Mouse (Mus musculus) limb, embryonic 12.5 days (tissue): ENCODE results near the gene Rbm38. TPM values are rescaled to one million over a fixed set of nuclear protein-coding genes. Genes with fewer than 3 reads are reported as not detected.

ENCODE experiments used
- ATAC-seq: fragments of 200-750 bp; cut with Nextera tagmentation; 2 replicates; pipeline ENCODE4 v1.8.0; 2017; ENCODE audit warnings: low read depth, moderate TSS enrichment; ENCODE audit not compliant: insufficient number of reproducible peaks, insufficient read depth, low FRiP score, low TSS enrichment
- H3K27ac ChIP-seq: fragments of 300-500 bp; sonication (generic); 2 replicates; pipeline ENCODE4 v1.5.1; 2016; ENCODE audit warnings: mild to moderate bottlenecking, moderate library complexity
- H3K27me3 ChIP-seq: fragments of 300-500 bp; sonication (generic); 2 replicates; pipeline ENCODE4 v1.6.1; 2016; ENCODE audit warnings: mild to moderate bottlenecking, moderate library complexity
- H3K36me3 ChIP-seq: fragments of 300-500 bp; sonication (generic); 2 replicates; pipeline ENCODE4 v1.6.1; 2016; ENCODE audit warnings: mild to moderate bottlenecking, moderate library complexity
- H3K4me1 ChIP-seq: fragments of 300-500 bp; sonication (generic); replicated peaks from 2 replicates; pipeline ENCODE4 v1.6.1; 2016
- H3K4me2 ChIP-seq: fragments of 300-500 bp; sonication (generic); 2 replicates; pipeline ENCODE4 v1.6.1; 2016; ENCODE audit warnings: mild to moderate bottlenecking, moderate library complexity
- H3K4me3 ChIP-seq: fragments of 300-500 bp; sonication (generic); replicated peaks from 2 replicates; pipeline ENCODE4 v1.5.1; 2016; ENCODE audit warnings: mild to moderate bottlenecking
- H3K9ac ChIP-seq: fragments of 300-500 bp; sonication (generic); replicated peaks from 2 replicates; pipeline ENCODE4 v1.6.1; 2016; ENCODE audit warnings: mild to moderate bottlenecking, moderate library complexity
- H3K9me3 ChIP-seq: fragments of 300-500 bp; sonication (generic); 2 replicates; pipeline ENCODE4 v1.6.1; 2016; ENCODE audit warnings: mild to moderate bottlenecking, moderate library complexity
- WGBS: fragments of 180-500 bp; shearing (Covaris S2); methylation state at CpG from one replicate; pipeline ENCODE4 v1.1.7; 2016; 5-methylcytosine and 5-hydroxymethylcytosine counted together
- polyA plus RNA-seq: library from polyadenylated mRNA; unstranded; fragments of >200 nt; fragmentation: Nextera tagmentation; extraction: Ambion mirVana; gene quantifications from 2 replicates; pipeline ENCODE4 v1.2.1, GENCODE M21; 2016

Gene Rbm38
- polyA plus RNA-seq, 1 experiment from 2014 or later, result 40.1 TPM

DNA sequence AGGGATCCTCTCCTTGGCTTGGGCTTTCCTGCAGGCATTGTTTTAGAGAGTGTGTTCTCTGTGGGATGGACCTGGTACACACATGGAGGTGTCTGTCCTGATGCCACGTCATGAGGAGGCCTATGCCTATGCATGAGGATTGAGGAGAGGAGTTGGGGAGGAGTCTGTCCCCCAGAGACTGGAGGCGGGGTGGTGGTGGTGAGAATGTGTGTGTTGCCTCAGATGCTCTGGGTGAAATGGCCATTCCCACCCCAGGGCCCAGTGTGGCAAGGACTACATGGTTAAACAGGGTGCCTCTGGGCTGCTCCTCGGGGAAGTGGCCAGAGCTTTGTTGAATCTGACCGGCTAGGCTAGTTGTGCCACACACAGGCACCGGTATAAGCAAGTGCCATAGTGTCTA, 6.0 kb downstream of the Rbm38 start:
- H3K4me3 ChIP-seq, result no peak overlapping the region
- no peak for ATAC-seq
- H3K9me3 ChIP-seq, result no peaks in the 10 kb centered on the region
- peak overlapping the region; percentile 33 for H3K4me2 ChIP-seq
- peaks cover 58% of the 10 kb centered on the region for H3K4me1 ChIP-seq
- H3K9ac ChIP-seq, result no peak overlapping the region
- no peaks in the 10 kb centered on the region for H3K27me3 ChIP-seq
- H3K36me3 ChIP-seq, result peaks cover 70% of the 10 kb centered on the region
- 0 out of 2 replicates have a peak overlapping the region, but pooled peaks have one; percentile 69 for H3K27ac ChIP-seq
- WGBS, result 81% methylated on average over 5 of the region's 5 CpGs

DNA sequence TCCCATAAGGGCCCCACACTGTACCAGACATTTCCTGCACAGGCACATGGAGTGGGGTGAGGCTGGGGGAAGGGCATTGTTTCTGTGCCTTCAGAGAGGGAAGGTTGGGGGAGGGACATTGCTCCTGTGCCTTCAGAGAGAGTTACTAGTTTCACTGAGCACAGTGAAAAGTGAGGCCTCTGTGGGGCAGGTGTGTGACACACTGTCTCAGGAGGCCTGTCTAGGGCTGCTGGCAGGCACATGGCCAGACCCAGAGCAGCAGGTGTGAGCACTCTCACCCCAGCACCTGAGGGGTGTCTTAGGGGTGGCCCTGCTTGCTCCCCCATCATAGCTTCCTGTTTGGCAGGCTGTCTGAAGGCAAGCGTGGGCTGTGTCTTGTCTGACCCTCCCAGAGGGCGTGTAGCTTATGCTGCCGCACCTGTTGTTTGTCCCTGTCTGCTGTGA, 6.4 kb downstream of the Rbm38 start:
- Histone ChIP-seq H3K4me3 (no peak overlapping the region), H3K9me3 (no peaks in the 10 kb centered on the region), H3K27ac (peak overlapping the region; percentile 69; the same call in 1 of the 2 replicates), H3K36me3 (peaks cover 74% of the 10 kb centered on the region), H3K27me3 (no peaks in the 10 kb centered on the region), H3K9ac (0 out of 2 replicates have a peak overlapping the region, but pooled peaks have one; percentile 18), H3K4me2 (peak overlapping the region; percentile 33), H3K4me1 (peaks cover 58% of the 10 kb centered on the region)
- ATAC-seq, result no peak
- WGBS, result 76% methylated on average over 3 of the region's 3 CpGs

DNA sequence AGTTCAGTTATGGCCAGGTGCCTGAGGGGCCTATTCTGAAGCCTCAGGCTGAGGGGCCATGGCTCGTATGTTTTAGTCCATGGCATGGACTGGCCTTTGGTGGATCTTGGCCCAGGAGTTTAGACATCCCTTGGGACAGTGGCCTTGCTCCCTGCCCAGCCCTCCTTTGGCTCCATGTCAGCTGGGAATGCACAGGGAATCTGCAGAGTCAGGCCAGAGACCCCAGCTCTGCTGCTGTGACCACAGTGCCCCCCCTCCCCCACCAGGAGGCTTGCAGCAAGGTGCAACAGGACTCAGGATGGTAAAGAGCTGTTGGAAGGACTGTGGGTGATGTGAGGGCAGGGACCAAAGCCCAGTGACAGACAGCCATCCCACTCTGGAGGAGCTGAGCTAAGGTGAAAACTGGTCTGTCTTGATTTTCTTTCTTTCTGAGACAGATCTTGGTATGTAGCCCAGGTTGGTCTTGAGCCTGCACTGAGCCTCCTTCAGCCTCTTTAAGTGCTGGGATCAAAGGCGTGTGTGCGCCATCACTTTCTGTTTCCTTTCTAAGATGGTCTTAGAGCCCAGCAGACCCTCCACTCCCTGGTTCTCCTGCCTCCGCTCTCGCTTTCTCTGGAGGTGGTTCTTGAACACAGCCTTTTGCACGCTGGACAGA, 7.0 kb downstream of the Rbm38 start:
- Histone ChIP-seq H3K4me2 (peak overlapping the region; percentile 33; the same call in 1 of the 2 replicates), H3K4me1 (peaks cover 57% of the 10 kb centered on the region), H3K9ac (0 out of 2 replicates have a peak overlapping the region, but pooled peaks have one; percentile 18), H3K27me3 (no peaks in the 10 kb centered on the region), H3K4me3 (no peak overlapping the region), H3K27ac (peak overlapping the region; percentile 69; the same call in 1 of the 2 replicates), H3K9me3 (no peaks in the 10 kb centered on the region), H3K36me3 (peaks cover 80% of the 10 kb centered on the region)
- 87% methylated on average over 6 of the region's 6 CpGs for whole genome bisulfite sequencing
- no peak for ATAC-seq

DNA sequence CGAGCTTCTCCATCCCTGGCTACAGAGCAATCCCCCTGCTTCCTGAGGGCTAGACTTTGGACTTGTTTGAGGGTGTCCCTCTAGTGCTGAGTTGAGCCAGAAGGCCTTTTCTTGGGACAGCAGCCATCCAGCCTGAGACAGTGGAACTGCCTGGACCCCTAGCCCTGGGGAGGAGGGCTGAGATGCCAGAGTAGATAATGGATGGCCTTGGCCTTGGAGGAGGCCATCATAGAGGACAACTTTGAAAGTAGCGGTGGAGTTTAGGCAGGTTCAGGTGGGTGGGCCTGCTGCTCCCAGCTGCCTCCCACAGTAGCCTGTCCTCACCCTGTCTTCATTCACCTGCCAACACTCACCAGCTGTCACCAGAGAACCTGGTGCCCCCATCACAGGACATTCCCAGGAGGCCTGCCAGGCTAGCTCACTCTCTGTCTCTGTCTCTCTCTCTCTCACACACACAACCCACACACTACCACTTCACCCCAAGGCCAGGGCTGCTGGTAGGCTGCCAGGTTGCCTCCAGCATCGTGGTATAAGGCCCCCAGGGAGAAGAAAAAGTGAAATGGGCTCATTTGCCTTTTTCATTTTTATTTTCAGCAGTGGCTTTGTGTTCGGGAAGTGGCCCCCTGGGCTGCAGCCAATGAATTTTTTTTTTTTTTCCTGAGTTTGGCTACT, 7.7 kb downstream of the Rbm38 start:
- no peak for ATAC-seq
- H3K4me2 ChIP-seq, result no peak overlapping the region
- H3K4me3 ChIP-seq, result no peak overlapping the region
- H3K4me1 ChIP-seq, result peaks cover 51% of the 10 kb centered on the region
- H3K36me3 ChIP-seq, result peaks cover 86% of the 10 kb centered on the region
- H3K27me3 ChIP-seq, result no peaks in the 10 kb centered on the region
- no peaks in the 10 kb centered on the region for H3K9me3 ChIP-seq
- H3K9ac ChIP-seq, result no peak overlapping the region
- 76% methylated on average over 4 of the region's 4 CpGs for WGBS
- H3K27ac ChIP-seq, result no peak overlapping the region

DNA sequence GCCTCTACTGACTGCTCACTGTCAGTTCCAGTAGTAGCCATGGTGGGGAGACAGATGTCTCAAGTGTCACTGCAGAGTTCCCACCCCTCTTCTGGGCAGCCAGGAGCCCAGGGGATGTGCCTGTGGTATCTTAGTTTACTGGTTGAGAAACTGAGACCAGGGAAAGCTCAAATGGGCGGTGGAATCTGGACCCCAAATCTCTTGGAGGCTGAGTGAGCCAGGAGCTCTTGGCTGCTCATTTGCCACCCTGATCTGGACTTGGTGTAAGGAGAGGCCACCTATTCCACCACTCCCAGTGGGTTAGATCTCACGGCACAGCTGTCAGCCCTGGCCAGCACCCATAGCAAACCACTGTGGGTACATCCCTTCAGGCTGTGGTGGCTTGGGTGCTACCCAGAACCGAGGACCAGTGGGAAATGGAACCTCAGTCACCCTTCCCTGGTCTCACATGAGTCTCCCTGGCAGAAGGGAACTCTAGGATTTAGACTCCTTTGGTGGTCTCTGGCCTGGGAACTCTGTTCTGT, 8.3 kb downstream of the Rbm38 start:
- no peaks in the 10 kb centered on the region for H3K9me3 ChIP-seq
- H3K4me3 ChIP-seq, result no peak overlapping the region
- no peak for ATAC-seq
- peaks cover 45% of the 10 kb centered on the region for H3K4me1 ChIP-seq
- WGBS, result 84% methylated on average over 3 of the region's 3 CpGs
- no peak overlapping the region for H3K27ac ChIP-seq
- H3K4me2 ChIP-seq, result no peak overlapping the region
- no peak overlapping the region for H3K9ac ChIP-seq
- no peaks in the 10 kb centered on the region for H3K27me3 ChIP-seq
- peaks cover 93% of the 10 kb centered on the region for H3K36me3 ChIP-seq

DNA sequence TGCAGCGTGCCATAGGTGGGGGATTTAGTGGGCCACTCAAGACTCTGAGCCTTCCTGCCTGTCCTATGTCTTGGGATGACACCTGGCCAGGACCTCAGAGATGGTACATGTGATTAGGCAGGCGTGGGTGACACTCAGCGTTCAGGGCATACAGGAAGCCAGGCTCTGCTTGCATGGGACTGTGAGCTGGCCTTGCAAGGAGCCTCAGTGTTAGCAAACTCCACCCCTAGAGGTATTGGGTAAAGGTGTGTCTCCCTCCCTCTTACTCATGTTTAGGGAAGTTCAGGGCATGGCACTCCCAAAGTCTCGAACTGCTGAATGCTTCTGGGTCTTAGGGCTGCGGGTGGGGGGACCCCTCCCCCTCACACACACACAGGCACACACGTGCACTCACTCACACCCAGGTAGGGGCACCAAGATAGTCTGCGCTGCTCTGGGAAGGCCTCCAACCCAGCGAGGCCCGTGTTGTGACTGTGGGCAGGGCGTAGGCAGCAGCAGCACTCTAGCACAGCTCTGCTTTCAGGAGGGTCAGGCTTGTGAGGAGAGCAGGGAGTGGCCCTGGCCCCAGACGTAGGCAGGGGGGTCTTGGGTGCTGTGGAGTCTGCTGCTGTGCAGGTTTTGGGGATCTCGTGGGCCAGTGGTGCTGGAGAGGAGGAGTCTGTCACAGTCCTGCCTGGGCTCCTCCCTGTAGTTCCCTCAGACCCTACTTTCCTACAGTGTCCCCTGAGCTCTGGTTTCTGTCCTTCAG, 10.5 kb downstream of the Rbm38 start:
- Histone ChIP-seq H3K27me3 (no peaks in the 10 kb centered on the region), H3K4me1 (peaks cover 24% of the 10 kb centered on the region), H3K9me3 (no peaks in the 10 kb centered on the region), H3K4me3 (no peak overlapping the region), H3K4me2 (no peak overlapping the region), H3K36me3 (peaks cover 97% of the 10 kb centered on the region), H3K27ac (no peak overlapping the region), H3K9ac (no peak overlapping the region)
- ATAC-seq, result no peak
- 77% methylated on average over 12 of the region's 12 CpGs for WGBS

DNA sequence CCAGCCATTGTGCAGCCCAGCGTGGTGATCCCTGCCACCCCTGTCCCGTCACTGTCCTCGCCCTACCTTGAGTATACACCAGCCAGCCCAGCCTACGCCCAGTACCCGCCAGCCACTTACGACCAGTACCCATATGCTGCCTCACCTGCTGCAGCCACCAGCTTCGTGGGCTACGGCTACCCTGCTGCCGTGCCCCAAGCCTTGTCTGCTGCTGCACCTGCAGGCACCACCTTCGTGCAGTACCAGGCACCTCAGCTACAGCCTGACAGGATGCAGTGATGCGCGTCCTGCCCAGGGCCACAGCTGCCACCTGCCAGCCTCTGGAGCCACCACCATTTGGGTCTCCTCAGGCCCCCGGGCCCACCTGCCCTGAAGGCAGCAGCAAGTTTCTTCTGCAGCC, 13.2 kb downstream of the Rbm38 start:
- peaks cover 76% of the 10 kb centered on the region for H3K36me3 ChIP-seq
- WGBS, result 94% methylated on average over 13 of the region's 13 CpGs
- H3K27me3 ChIP-seq, result no peaks in the 10 kb centered on the region
- no peaks in the 10 kb centered on the region for H3K4me1 ChIP-seq
- H3K4me2 ChIP-seq, result no peak overlapping the region
- no peaks in the 10 kb centered on the region for H3K9me3 ChIP-seq
- no peak overlapping the region for H3K4me3 ChIP-seq
- no peak overlapping the region for H3K27ac ChIP-seq
- H3K9ac ChIP-seq, result no peak overlapping the region
- ATAC-seq, result no peak

DNA sequence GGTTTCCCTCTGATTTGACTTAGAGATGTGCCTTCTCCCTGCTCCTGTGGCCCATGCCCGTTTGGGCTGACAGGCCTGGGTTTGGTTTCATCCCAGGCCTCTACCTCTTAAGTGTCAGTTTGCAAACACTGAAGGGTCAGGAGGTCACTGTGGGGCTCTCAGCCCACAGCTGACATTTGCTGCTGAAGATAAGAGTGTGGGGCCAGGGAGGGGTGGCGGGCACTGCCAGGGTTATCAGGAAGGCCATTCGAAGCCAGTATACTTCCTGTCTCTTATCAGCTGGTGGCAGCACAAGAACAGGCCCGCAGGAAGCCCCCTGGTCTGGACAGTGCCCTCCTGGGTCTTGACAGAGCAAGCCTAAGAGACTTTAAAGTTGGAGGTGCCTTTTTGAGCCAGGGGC, 14.7 kb downstream of the Rbm38 start:
- no peak for ATAC-seq
- Histone ChIP-seq H3K4me2 (no peak overlapping the region), H3K9ac (no peak overlapping the region), H3K27me3 (no peaks in the 10 kb centered on the region), H3K4me3 (no peak overlapping the region), H3K27ac (no peak overlapping the region), H3K9me3 (no peaks in the 10 kb centered on the region), H3K36me3 (peaks cover 62% of the 10 kb centered on the region), H3K4me1 (no peaks in the 10 kb centered on the region)
- 60% methylated on average over 4 of the region's 4 CpGs for WGBS

DNA sequence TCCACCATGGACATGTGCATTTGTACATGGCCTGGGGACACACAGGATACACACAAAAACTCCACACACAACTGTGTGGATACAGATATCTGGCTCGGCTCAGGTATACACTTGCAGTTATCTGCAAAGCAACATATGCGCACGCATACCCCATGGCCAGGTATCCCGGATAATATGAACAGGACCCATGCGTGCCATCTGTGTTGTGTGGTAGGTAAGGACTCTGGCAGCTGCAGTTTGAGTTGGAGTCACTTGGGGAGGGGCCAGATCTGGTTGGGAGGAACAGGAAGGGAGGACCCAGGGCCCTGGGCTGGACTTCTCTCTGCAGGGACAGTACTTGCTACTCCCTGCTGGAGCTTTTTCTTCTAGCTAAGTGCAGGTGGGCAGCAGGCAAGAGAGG, 15.4 kb downstream of the Rbm38 start:
- Histone ChIP-seq H3K9me3 (no peaks in the 10 kb centered on the region), H3K27me3 (no peaks in the 10 kb centered on the region), H3K9ac (no peak overlapping the region), H3K4me2 (no peak overlapping the region), H3K36me3 (peaks cover 55% of the 10 kb centered on the region), H3K4me1 (no peaks in the 10 kb centered on the region), H3K27ac (no peak overlapping the region; the same call in 1 of the 2 replicates), H3K4me3 (no peak overlapping the region)
- ATAC-seq, result no peak
- 95% methylated on average over 5 of the region's 5 CpGs for WGBS

DNA sequence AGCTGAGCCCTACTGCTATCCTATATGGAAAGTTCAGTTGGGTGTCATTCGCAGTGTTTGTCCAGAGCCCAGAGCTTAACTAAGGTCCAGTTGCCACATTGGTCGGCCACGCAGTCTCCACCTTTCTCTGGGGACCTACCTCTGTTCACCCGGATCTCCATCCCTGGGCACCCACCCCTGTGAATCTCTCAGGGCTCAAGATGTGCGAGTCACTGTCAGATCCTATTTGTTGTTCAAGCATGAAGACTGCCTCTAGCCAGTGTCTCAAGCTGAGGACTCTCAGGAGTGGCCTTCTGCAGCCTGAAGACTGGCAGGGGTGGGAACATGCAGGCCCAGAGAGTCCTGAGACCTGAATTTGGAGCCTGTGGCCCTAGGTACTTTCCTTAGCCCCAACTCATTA, 15.8 kb downstream of the Rbm38 start:
- no peak for ATAC-seq
- Histone ChIP-seq H3K4me2 (no peak overlapping the region), H3K4me3 (no peak overlapping the region), H3K4me1 (no peaks in the 10 kb centered on the region), H3K36me3 (peaks cover 51% of the 10 kb centered on the region), H3K9me3 (no peaks in the 10 kb centered on the region), H3K27ac (peak overlapping the region; percentile 25; the same call in 1 of the 2 replicates), H3K9ac (no peak overlapping the region; the same call in 1 of the 2 replicates), H3K27me3 (no peaks in the 10 kb centered on the region)
- WGBS, result 90% methylated on average over 5 of the region's 5 CpGs

DNA sequence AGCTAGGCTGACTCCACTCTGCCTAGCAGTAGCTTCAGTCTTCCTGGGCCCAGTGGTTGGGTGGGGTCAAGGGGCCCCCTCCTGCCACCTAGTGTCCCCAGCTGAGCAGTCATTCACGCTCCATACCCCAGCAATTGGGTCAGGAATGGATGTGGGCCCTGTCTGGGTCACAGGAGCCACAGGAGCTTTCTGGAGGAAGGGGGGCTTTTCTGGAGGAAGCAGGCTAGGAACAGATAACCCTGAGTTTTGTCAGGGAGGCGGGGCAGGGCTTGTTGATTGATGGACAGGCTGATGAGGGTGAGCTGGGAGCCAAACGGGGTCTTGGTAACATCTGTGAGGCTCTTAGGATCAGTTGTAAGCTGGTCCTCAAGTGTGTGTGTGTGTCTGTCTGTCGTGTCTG, 16.3 kb downstream of the Rbm38 start:
- Histone ChIP-seq H3K9me3 (no peaks in the 10 kb centered on the region), H3K36me3 (peaks cover 46% of the 10 kb centered on the region), H3K4me2 (no peak overlapping the region), H3K4me1 (no peaks in the 10 kb centered on the region), H3K27me3 (no peaks in the 10 kb centered on the region), H3K27ac (peak overlapping the region; percentile 25; the same call in 1 of the 2 replicates), H3K9ac (no peak overlapping the region), H3K4me3 (no peak overlapping the region)
- no peak for ATAC-seq
- 56% methylated on average over 4 of the region's 4 CpGs for WGBS
